Mouse (Mus musculus) urinary bladder, postnatal 36 days (tissue): ENCODE measurements around the gene Psen2.

Source experiments
- DNase-seq, 2 experiments: peaks; one replicate each; pipeline ENCODE4 v3.0.0; 2022; ENCODE audit warnings: low spot score in 2 of 2, mixed read lengths in 1 of 2

Gene Psen2

DNA sequence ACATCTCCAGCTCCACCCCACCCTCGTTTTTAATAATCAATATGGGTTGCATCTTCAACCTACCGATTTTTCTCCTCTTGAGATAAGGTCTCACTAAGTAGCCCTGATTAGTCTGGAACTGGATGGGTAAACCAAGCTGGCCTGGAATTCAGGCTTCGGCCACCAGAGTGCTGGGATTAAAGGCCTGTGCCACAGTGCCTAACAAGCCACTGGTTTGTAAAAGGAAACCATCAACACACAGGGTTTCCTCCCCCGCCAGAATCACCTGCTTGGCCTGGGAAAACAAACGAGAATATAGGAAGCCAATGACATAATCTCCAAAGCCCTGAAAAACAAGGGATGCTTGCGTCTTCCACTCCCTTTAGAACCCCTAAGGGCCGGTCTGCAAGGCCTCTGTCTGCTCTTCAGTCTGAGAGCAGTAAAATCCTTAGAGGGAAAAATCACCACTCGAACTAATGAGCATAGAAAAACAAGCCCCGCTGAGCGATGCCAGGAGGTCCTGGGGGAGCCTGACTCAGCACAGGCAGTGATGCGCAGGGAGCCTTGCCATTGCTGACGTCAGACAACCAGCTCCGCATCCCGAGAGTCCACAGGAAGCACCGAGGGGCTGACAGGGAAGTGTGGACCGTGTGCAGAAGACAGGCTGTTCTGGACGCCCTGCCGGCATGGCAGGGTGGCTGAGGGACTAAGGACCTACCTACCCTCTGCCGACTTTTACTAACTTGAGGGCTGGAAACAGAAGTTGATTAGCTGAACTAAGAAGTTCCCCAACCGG, 13.4 kb downstream of the Psen2 start:
- peak; percentile 52 to 80 for DNase-seq

- no peak for DNase-seq
Observed at GRCm38 (mm10) chr1:180248593-180249146, 14.6 kb downstream of the Psen2 start.

- DNase-seq: no peak
Observed at GRCm38 (mm10) chr1:180247901-180248300, 15.3 kb downstream of the Psen2 start.

- DNase-seq: no peak
Observed at GRCm38 (mm10) chr1:180245741-180246507, 17.3 kb downstream of the Psen2 start.

GRCm38 (mm10) chr1:180231729-180232128, 31.5 kb downstream of the Psen2 start:
- DNase-seq: no peak

DNA sequence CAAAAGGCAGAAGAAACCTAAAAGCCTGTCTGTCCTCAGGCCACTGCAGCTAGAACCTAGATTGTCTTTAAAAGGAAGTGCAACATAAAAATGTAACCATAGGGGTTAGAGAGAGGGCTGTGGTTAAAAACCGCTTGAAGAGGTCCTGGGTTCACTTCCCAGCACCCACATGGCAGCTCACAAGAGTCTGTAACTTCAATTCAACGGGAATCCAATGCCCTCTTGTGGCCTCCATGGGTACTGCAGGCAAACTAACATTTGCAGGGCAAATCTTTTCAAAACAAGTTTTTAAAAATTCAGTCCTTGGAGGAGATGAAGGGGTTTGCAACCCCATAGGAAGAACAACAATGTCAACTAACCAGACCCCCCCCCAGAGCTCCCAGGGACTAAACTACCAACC, 32.7 kb downstream of the Psen2 start:
- no peak for DNase-seq

GRCm38 (mm10) chr1:180229906-180230305, 33.3 kb downstream of the Psen2 start:
- DNase-seq: no peak

DNA sequence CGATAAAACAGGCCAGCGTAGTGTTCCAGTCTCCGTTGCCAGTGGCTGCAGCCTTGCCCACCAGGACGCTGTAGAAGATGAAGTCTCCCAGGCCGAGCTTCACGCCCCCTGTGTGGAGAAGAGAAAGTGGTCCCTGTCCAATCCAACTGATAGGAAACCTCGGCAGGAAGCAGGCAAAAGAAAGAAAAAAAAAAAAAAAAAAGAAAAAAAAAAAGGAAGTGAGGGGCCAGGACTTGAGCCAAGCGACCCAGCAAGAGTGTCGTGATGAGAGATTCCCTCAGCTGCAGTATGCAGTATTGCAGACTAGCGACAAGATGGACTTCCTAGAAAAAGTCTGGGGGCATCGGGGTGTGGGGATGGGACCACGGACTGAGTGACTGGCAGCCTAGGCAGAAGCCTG, 34.4 kb downstream of the Psen2 start:
- DNase-seq: no peak

GRCm38 (mm10) chr1:180226766-180227165, 36.5 kb downstream of the Psen2 start:
- no peak for DNase-seq

GRCm38 (mm10) chr1:180226221-180226713, 37.0 kb downstream of the Psen2 start:
- no peak for DNase-seq

DNA sequence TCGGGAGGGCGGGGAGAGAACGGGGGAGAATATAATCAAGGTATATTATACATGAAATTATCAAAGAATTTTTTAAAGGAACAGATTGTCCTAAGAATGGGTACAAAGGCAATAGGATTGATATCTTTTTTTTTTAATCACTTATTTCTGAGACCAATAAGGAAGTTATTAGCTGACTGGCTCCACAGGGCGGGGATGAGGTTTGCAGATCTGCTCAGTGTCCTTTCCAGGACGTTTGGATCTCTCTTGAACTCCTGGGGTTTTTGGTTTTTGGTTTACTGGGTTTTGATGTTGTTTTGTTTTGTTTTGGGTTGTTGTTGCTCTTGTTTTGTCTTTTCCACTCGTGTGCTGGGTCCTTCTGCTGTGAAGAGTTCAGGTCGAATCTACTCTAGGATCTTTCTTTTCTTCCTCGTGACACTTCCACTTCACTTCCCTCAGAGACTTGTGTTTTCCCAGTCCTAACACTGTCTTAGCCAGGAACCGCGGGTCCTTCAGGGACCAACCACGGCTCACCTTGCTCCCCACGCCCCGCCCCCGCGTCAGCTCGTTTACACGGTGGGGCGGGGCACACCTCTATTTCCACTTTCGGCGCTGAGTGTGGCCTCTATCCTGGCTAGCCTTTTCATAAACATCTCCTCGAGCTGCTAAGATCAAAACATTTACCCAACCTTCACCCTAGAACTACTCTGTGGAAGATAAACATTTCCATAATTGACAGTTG, 37.6 kb downstream of the Psen2 start:
- DNase-seq: peak; percentile 51 to 63

DNA sequence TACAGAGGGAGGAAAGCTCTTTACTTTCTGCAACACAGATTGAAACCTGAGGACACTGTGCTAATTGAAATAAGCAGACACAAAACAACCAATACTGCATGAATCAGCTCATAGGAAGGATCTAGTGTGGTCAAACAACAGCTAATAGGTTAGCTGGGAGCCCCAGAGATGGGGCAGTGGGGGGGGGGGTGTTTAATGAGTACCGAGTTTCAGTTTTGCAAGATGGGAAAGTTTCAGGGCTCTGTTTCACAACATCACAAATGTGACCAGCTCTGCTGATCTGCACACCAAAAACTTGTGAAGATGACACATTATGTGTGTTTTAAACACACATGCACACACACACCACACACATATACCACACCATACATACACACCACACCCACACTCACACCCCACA, 41.2 kb downstream of the Psen2 start:
- no peak for DNase-seq

- DNase-seq: no peak
Observed at GRCm38 (mm10) chr1:180220791-180221542, 42.3 kb downstream of the Psen2 start.

DNA sequence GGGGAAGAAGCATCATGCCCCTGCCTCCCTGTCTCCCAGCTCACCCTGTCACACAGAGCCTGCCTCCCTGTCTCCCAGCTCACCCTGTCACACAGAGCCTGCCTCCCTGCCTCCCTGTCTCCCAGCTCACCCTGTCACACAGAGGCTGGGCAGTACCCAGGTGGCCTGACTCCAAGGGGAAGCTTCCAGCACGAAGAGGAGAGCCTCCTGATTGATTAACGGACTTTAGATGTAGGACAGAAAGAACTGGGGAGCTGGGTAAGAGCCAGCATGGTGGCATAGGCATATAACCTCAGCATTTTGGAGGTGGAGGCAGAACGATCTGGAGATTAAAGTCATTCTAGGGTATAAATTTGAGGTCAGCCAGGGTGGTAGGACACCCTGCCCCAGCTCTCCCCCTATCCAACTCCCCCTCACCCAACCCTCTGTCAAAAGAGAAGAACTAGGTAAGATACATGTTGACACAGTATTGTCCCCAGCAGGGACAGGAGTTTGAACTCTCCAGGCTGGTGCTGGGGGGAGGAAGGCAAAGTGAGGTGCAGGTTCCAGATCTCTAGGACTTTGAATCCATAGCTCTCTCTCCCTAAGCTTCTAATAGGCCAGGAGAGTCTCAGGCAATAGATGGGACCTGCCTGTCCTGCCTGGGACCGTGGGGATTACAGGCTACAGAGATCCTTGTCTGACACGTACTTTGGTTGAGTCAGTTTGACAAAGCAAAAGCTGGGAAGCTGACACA, 46.5 kb downstream of the Psen2 start:
- no peak for DNase-seq

DNA sequence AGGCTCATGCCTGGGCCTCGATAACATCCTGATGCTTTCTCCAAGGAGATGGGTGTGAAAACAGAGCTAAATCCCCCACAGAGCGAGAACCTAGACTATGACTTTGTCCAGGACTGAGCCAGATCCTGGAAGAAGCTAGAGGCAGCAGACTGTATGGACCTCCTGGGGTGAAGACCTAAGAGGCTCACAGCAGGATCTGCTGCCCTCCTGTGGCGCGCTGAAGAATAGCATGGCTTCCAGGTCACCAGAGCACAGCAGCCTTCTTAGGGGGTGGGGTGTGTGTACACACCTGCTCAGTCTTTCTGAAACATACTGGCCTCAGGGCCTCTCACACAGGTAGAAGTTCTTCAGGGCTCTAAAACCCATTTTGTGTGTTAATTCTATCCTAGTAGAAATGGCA, 48.2 kb downstream of the Psen2 start:
- peak; percentile 58 to 71 for DNase-seq

- DNase-seq: no peak
Observed at GRCm38 (mm10) chr1:180212911-180213310, 50.3 kb downstream of the Psen2 start.

DNA sequence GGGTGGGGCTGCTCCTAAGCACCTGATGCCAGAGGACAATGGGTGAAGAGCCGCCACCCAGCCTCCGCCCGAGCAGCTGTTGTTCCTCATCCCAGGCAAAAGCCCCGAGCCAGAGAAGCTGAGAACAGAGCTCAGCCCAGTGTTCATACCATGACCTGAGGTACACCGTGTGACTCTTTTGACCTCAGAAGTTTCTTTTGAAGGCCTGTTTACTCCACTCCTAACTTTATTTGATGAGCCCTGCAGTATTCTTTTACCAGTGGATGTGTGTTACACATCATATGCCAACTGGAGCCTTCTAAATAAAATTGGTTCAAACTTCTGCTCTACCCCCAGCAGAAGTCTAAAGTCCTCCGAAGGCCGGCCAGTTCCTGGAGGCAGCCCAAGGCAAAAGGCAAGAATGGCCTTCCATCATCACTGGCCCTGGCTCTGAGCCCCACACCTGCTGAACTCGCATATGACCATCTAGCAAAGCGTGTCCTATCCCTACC, 52.4 kb downstream of the Psen2 start:
- DNase-seq: no peak

- DNase-seq: no peak
Observed at GRCm38 (mm10) chr1:180210031-180210432, 53.2 kb downstream of the Psen2 start.

DNA sequence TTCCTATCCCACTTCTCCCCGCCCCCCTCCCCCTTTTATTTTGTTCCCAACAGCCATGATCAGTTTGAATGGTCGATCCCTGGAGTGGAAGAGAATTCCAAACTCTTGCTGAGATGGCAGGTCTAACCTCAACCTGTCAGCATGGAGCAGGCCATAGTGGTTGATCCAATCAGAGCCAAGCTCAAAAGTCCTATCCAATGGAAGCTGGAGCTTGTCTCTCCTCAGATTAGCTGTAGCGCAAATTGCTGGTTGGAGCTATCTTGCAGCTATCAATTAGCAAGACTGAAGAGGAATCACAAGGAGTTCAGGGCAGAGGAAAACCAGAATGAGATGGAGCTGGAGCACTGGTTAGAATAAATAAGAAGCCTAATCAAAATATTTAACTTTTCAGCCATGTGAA, 54.9 kb downstream of the Psen2 start:
- DNase-seq: no peak

DNA sequence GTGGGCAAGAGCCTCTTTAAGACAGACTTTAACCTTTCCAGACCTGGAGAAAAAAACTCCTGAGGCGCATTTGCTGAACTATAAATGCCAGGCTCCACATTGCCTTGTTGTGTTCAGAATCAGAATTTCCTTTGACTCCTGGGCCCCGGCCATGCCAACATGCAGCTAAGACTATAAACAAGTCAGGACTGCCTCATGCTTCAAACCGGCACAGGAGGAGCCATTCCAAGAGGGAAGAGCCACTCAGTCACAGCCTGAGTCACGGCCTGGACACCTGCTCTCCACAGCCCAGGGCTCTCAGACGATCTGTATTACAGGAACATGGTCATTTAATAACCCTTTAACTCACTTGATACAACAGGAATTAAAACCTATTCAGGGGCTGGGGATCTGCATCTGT, 62.5 kb downstream of the Psen2 start:
- no peak for DNase-seq

DNA sequence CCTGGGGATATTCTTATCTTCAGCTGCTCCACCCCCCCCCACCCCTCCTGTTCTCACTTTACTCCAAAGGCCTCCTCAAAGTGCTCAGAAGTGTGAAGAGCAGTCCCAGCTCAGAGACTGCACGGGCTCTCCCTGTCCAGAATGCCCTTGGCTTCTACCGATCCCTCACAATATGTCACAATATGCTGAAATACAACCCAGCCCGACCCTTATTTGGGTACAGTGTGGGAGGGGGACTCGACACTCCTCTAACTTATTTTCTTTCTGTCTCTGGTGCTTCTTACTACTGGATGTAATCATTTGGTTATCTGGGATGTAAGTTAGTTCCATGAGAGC, 63.6 kb downstream of the Psen2 start:
- no peak for DNase-seq
